Mouse (Mus musculus): ENCODE results near the gene Ppp1r26. TPM values are rescaled to one million over a fixed set of nuclear protein-coding genes. Genes with fewer than 3 reads are reported as not detected.

Gene Ppp1r26
- polyA plus RNA-seq, 1 experiment from 2014 or later: 11.5 TPM

DNA sequence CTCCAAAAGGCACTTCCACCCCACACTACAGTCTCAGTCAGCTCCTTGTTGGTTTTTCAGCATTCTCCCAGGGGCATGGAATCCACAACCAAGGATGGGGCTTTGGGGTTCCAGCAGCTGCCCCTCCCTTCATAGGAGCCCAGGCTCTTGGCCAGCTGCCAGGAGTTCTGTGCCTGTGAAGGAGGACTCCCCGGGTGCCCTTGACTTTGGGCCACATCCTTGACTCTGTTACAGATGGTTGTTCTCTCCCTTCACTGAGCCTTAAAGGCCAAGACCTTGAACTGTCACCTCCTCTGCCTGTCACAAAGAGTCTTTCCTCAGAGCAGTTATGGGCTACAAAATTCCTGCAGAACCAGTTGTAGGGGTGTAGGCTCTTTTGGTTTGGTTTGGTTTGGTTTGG, 13.8 kb upstream of the Ppp1r26 start:
- Histone ChIP-seq H3K27me3 (replicated peaks; ENCODE audit: control insufficient read depth, insufficient read depth, low read length) (no peaks in the 10 kb centered on the region), H3K9ac (replicated peaks; ENCODE audit: low read depth, low read length) (no peak overlapping the region), H3K4me2 (ENCODE audit: low read length) (no peak overlapping the region), H3K36me3 (ENCODE audit: control insufficient read depth, insufficient read depth) (no peaks in the 10 kb centered on the region), H3K4me1 (replicated peaks; ENCODE audit: control insufficient read depth, insufficient read depth, low read length) (no peaks in the 10 kb centered on the region), H3K4me3 (replicated peaks; ENCODE audit: low read length) (no peak overlapping the region), H3K27ac (ENCODE audit: low read length) (no peak overlapping the region), H3K9me3 (ENCODE audit: control insufficient read depth, low read length) (no peaks in the 10 kb centered on the region)
- no peak for ATAC-seq
- 18% methylated on average over 1 of the region's 1 CpGs for WGBS

DNA sequence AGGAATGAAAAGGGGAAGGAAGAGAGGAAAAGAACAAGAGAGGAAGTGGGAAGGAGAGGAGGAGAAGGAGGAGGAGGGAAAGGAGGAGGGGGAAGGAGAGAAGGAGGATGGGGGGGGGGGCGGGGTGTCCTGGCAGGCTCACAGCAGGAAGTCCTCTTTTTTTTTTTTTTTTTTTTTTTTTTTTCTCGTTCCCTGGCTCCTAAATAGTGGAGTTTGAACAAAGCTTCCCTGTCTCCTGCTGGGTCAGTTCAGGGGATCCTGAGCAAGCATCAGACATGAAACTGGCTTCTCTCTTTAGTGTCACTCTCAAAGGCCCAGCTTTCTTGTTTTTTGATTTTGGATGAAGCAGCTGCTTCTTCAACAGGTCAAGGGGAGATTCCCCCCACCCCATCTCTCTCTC, 13.1 kb upstream of the Ppp1r26 start:
- 0% methylated on average over 1 of the region's 2 CpGs for WGBS
- no peak for ATAC-seq
- no peaks in the 10 kb centered on the region for H3K9me3 ChIP-seq (ENCODE audit: control insufficient read depth, low read length)

DNA sequence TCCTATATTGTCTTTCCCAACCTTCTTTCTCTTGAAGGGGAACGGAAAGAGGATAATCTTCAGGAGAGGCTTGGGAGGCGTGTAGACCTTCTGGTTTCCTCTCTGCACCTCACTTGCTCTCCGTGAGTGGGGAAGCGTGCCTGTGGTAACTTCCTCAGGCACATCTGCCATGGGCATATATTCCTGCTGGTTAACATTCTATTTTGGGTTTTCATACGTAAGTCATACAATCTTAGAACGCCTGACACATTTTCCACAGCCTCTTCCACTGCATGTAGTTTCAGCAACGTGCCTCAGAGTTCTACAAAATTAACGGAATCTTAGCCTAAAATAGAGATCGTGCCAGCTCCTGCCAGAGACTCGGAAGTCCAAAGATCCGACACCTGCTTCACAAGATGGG, 11.2 kb upstream of the Ppp1r26 start:
- Histone ChIP-seq H3K9me3 (ENCODE audit: control insufficient read depth, low read length) (no peaks in the 10 kb centered on the region), H3K9ac (replicated peaks; ENCODE audit: low read depth, low read length) (no peak overlapping the region), H3K27ac (ENCODE audit: low read length) (no peak overlapping the region), H3K4me2 (ENCODE audit: low read length) (no peak overlapping the region), H3K4me3 (replicated peaks; ENCODE audit: low read length) (no peak overlapping the region), H3K4me1 (replicated peaks; ENCODE audit: control insufficient read depth, insufficient read depth, low read length) (no peaks in the 10 kb centered on the region), H3K27me3 (replicated peaks; ENCODE audit: control insufficient read depth, insufficient read depth, low read length) (no peaks in the 10 kb centered on the region), H3K36me3 (ENCODE audit: control insufficient read depth, insufficient read depth) (no peaks in the 10 kb centered on the region)
- ATAC-seq: no peak
- WGBS: 86% methylated on average over 11 of the region's 11 CpGs

More for the DNA sequence above, 13.1 kb upstream of the Ppp1r26 start:
- Histone ChIP-seq H3K4me2 (ENCODE audit: low read length) (no peak overlapping the region), H3K27ac (ENCODE audit: low read length) (no peak overlapping the region), H3K27me3 (replicated peaks; ENCODE audit: control insufficient read depth, insufficient read depth, low read length) (no peaks in the 10 kb centered on the region), H3K36me3 (ENCODE audit: control insufficient read depth, insufficient read depth) (no peaks in the 10 kb centered on the region), H3K4me3 (replicated peaks; ENCODE audit: low read length) (no peak overlapping the region), H3K9ac (replicated peaks; ENCODE audit: low read depth, low read length) (no peak overlapping the region), H3K4me1 (replicated peaks; ENCODE audit: control insufficient read depth, insufficient read depth, low read length) (no peaks in the 10 kb centered on the region)

DNA sequence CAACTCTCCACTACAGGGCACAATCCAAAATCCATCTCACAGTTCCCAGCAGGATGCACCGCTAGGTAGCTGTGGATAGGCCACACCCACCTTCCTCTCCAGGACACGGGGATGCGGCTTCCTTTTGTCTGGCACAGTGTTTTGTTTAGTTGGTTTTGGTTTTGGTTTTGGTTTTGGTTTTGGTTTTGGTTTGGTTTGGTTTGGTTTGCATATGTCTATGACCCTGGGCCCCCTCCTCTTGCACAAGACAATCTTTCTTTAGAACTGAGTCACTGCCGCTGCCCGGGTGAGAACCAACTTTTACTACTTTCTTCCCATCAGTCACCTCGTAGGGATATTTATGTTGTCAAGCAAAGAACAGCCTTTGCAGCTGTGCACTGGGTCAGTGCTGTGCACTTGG, 5.8 kb upstream of the Ppp1r26 start:
- no peaks in the 10 kb centered on the region for H3K9me3 ChIP-seq (ENCODE audit: control insufficient read depth, low read length)
- WGBS: 73% methylated on average over 6 of the region's 6 CpGs

DNA sequence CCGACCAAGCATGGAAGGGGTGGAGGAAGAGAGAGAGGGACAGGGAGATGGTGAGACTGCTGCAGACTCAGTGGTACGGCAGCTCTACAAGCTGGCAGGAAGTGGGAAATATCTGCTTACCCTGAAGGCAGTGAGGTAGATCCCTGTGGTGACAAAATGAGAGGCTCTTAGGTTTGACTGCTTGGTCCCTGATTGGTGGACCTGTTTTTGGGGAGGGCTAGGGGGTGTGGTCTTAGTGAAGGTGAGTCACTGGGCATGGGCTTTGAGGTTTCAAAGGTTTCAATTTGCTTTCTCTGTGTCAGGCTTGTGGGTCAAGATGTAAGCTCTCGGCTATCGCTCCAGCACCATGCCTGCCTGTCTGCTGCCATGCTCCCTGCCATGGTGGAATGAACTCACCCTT, 1.5 kb upstream of the Ppp1r26 start:
- H3K36me3 ChIP-seq (ENCODE audit: control insufficient read depth, insufficient read depth): no peaks in the 10 kb centered on the region
- H3K27me3 ChIP-seq (replicated peaks; ENCODE audit: control insufficient read depth, insufficient read depth, low read length): no peaks in the 10 kb centered on the region
- no peak overlapping the region for H3K4me3 ChIP-seq (replicated peaks; ENCODE audit: low read length)
- ATAC-seq: no peak
- no peaks in the 10 kb centered on the region for H3K9me3 ChIP-seq (ENCODE audit: control insufficient read depth, low read length)
- H3K4me2 ChIP-seq (ENCODE audit: low read length): no peak overlapping the region
- H3K9ac ChIP-seq (replicated peaks; ENCODE audit: low read depth, low read length): no peak overlapping the region
- WGBS: 93% methylated on average over 4 of the region's 4 CpGs
- no peak overlapping the region for H3K27ac ChIP-seq (ENCODE audit: low read length)
- H3K4me1 ChIP-seq (replicated peaks; ENCODE audit: control insufficient read depth, insufficient read depth, low read length): peaks cover 16% of the 10 kb centered on the region

More for the DNA sequence above, 5.8 kb upstream of the Ppp1r26 start:
- no peak overlapping the region for H3K9ac ChIP-seq (replicated peaks; ENCODE audit: low read depth, low read length)
- no peak overlapping the region for H3K4me3 ChIP-seq (replicated peaks; ENCODE audit: low read length)
- H3K4me2 ChIP-seq (ENCODE audit: low read length): no peak overlapping the region
- no peak for ATAC-seq
- H3K36me3 ChIP-seq (ENCODE audit: control insufficient read depth, insufficient read depth): no peaks in the 10 kb centered on the region
- no peaks in the 10 kb centered on the region for H3K27me3 ChIP-seq (replicated peaks; ENCODE audit: control insufficient read depth, insufficient read depth, low read length)
- H3K27ac ChIP-seq (ENCODE audit: low read length): no peak overlapping the region
- H3K4me1 ChIP-seq (replicated peaks; ENCODE audit: control insufficient read depth, insufficient read depth, low read length): peaks cover under 1% of the 10 kb centered on the region; the same call in 1 of the 2 replicates

DNA sequence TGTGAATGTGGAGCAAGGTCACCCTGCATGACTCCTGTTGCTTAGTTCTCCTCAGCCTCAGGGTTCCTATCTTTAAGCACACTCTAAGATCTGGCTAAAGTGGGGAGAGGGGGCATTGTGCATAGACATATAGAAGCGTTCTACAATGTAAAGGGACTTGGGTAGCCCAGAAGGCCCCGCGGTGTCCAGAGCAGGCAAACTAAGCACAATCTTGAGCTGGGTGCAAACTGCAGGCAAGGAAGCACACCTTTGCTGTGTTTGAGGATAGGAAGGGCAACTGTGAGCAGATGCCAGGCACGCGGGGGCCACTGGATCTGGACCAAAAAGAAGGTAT, 452 bp upstream of the Ppp1r26 start:
- Histone ChIP-seq H3K9me3 (ENCODE audit: control insufficient read depth, low read length) (no peaks in the 10 kb centered on the region), H3K4me3 (replicated peaks; ENCODE audit: low read length) (peak overlapping the region; percentile 80), H3K27me3 (replicated peaks; ENCODE audit: control insufficient read depth, insufficient read depth, low read length) (no peaks in the 10 kb centered on the region), H3K4me1 (replicated peaks; ENCODE audit: control insufficient read depth, insufficient read depth, low read length) (peaks cover 16% of the 10 kb centered on the region), H3K9ac (replicated peaks; ENCODE audit: low read depth, low read length) (peak overlapping the region; percentile 88), H3K27ac (ENCODE audit: low read length) (peak overlapping the region; percentile 66), H3K36me3 (ENCODE audit: control insufficient read depth, insufficient read depth) (no peaks in the 10 kb centered on the region), H3K4me2 (ENCODE audit: low read length) (peak overlapping the region; percentile 93)
- 8% methylated on average over 5 of the region's 5 CpGs for WGBS
- ATAC-seq: peak; percentile 18; the same call in 1 of the 2 replicates

DNA sequence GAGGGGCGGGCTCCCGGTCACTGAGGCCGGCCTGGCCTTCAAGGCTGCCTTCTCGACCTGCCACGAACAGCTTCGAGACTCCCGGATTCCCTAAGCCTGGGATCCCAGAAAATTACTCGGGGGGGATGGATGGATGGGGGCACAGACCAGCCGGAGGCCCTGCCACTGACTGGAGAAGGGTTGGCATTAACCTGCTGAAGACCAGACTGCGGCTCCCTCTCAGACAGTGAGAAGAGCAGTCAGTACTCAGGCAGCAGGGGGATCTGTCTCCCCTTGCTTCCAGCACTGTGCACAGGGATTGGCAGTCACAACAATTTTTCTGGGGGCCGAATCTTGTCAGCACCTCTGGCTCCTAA, 693 bp downstream of the Ppp1r26 start:
- Histone ChIP-seq H3K36me3 (ENCODE audit: control insufficient read depth, insufficient read depth) (0 out of 2 replicates have a peak, but pooled peaks cover 3% of the 10 kb centered on the region), H3K27me3 (replicated peaks; ENCODE audit: control insufficient read depth, insufficient read depth, low read length) (no peaks in the 10 kb centered on the region), H3K4me2 (ENCODE audit: low read length) (peak overlapping the region; percentile 93), H3K4me3 (replicated peaks; ENCODE audit: low read length) (peak overlapping the region; percentile 80), H3K9me3 (ENCODE audit: control insufficient read depth, low read length) (no peaks in the 10 kb centered on the region), H3K9ac (replicated peaks; ENCODE audit: low read depth, low read length) (peak overlapping the region; percentile 88), H3K4me1 (replicated peaks; ENCODE audit: control insufficient read depth, insufficient read depth, low read length) (peaks cover 16% of the 10 kb centered on the region), H3K27ac (ENCODE audit: low read length) (peak overlapping the region; percentile 73; the same call in 1 of the 2 replicates)
- ATAC-seq: peak; percentile 72
- WGBS: 3% methylated on average over 11 of the region's 11 CpGs

DNA sequence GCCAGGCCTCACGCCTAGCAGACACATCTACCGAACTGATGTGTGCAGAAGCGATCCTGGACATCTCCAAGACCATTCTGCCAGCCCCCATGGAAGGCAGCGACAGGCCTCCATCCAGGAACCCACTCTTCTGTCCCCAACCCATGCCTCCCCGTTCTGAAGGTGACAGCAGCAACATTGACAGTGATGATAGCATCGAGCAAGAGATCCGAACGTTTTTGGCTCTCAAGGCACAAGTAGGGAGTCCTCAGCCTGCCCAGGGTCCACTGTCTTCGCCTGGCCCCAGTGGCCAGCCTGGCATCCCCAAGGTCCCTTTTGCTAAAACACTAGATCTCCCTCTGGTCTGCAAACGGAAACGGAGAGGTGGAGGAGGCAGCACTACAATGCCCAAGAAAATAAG, 5.1 kb downstream of the Ppp1r26 start:
- no peak for ATAC-seq
- H3K4me2 ChIP-seq (ENCODE audit: low read length): no peak overlapping the region
- no peaks in the 10 kb centered on the region for H3K9me3 ChIP-seq (ENCODE audit: control insufficient read depth, low read length)
- H3K27ac ChIP-seq (ENCODE audit: low read length): no peak overlapping the region
- 0 out of 2 replicates have a peak, but pooled peaks cover 3% of the 10 kb centered on the region for H3K36me3 ChIP-seq (ENCODE audit: control insufficient read depth, insufficient read depth)
- H3K9ac ChIP-seq (replicated peaks; ENCODE audit: low read depth, low read length): no peak overlapping the region
- H3K27me3 ChIP-seq (replicated peaks; ENCODE audit: control insufficient read depth, insufficient read depth, low read length): no peaks in the 10 kb centered on the region
- 93% methylated on average over 11 of the region's 11 CpGs for WGBS
- no peak overlapping the region for H3K4me3 ChIP-seq (replicated peaks; ENCODE audit: low read length)
- peaks cover 10% of the 10 kb centered on the region for H3K4me1 ChIP-seq (replicated peaks; ENCODE audit: control insufficient read depth, insufficient read depth, low read length)

DNA sequence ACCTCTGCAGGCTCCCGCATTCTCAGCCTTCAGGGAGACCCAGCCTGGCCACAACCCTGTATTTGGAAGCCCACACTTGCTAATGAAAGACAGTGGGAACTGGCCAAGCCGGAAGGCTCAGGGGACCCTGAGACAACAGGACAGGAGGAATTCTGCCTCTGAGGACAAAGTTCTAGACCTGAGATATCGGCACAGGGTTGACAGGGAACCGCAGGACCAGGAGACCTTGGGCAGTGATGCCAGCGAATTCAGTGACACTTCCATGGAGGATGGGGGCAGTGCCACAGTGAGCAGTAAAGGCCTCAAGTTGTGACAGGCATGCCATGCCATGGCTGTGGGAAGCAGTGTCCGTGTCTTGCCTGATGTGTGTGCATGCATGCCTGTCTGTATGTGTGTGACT, 6.9 kb downstream of the Ppp1r26 start:
- no peak overlapping the region for H3K9ac ChIP-seq (replicated peaks; ENCODE audit: low read depth, low read length)
- H3K4me1 ChIP-seq (replicated peaks; ENCODE audit: control insufficient read depth, insufficient read depth, low read length): no peaks in the 10 kb centered on the region
- H3K4me3 ChIP-seq (replicated peaks; ENCODE audit: low read length): no peak overlapping the region
- H3K27ac ChIP-seq (ENCODE audit: low read length): no peak overlapping the region
- 0 out of 2 replicates have a peak, but pooled peaks cover 3% of the 10 kb centered on the region for H3K36me3 ChIP-seq (ENCODE audit: control insufficient read depth, insufficient read depth)
- no peak overlapping the region for H3K4me2 ChIP-seq (ENCODE audit: low read length)
- 92% methylated on average over 6 of the region's 6 CpGs for WGBS
- no peaks in the 10 kb centered on the region for H3K27me3 ChIP-seq (replicated peaks; ENCODE audit: control insufficient read depth, insufficient read depth, low read length)
- ATAC-seq: no peak
- H3K9me3 ChIP-seq (ENCODE audit: control insufficient read depth, low read length): no peaks in the 10 kb centered on the region

DNA sequence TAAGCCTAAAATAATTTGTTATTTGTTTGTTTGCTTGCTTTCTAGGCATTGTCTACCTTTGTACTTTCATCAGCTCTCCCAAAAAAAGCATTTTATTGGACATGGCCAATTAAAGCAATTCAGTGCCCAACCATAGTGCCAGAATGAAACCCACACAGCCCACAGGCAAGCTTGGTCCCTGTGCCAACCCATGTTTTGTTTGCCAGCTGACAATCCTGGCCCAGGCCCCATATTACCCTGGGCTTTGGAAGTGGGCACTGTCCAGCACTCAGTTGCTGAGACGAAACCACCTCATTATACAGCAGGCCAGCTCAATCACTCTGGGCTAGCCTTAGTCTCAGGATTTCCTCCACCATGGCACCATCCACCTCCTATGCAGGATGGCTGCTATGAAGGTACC, 10.0 kb downstream of the Ppp1r26 start:
- no peaks in the 10 kb centered on the region for H3K9me3 ChIP-seq (ENCODE audit: control insufficient read depth, low read length)
- no peak overlapping the region for H3K4me3 ChIP-seq (replicated peaks; ENCODE audit: low read length)
- H3K9ac ChIP-seq (replicated peaks; ENCODE audit: low read depth, low read length): no peak overlapping the region
- no peaks in the 10 kb centered on the region for H3K27me3 ChIP-seq (replicated peaks; ENCODE audit: control insufficient read depth, insufficient read depth, low read length)
- H3K4me2 ChIP-seq (ENCODE audit: low read length): no peak overlapping the region
- ATAC-seq: no peak
- no peak overlapping the region for H3K27ac ChIP-seq (ENCODE audit: low read length)
- 0 out of 2 replicates have a peak, but pooled peaks cover under 1% of the 10 kb centered on the region for H3K36me3 ChIP-seq (ENCODE audit: control insufficient read depth, insufficient read depth)
- WGBS: 57% methylated on average over 1 of the region's 1 CpGs
- no peaks in the 10 kb centered on the region for H3K4me1 ChIP-seq (replicated peaks; ENCODE audit: control insufficient read depth, insufficient read depth, low read length)

Data from forebrain, embryonic 16.5 days (tissue).